Mouse (Mus musculus): Measurements from ENCODE around the gene Cyb561d1. TPM values are rescaled to one million over a fixed set of nuclear protein-coding genes. Genes with fewer than 3 reads are reported as not detected.
A peak's percentile ranks its signal among the peaks of the same experiment; 100 is the strongest.

The Cyb561d1 gene
- total and polyA plus RNA-seq, 3 experiments: 2.2 to 4.1 (median 2.6) TPM

- no peak for TF ChIP-seq HCFC1 (IDR thresholded peaks at IDR 0.05; ENCODE audit: low read depth, low read length)
- TF ChIP-seq EP300 (IDR thresholded peaks at IDR 0.05; ENCODE audit: low read length): no peak
- TF ChIP-seq ZC3H11A (IDR thresholded peaks at IDR 0.05; ENCODE audit: low read depth, low read length): no peak
- no peak for TF ChIP-seq JUND (conservative IDR thresholded peaks at IDR 0.05; ENCODE audit: low read depth, low read length)
- no peak for TF ChIP-seq CTCF (conservative IDR thresholded peaks at IDR 0.05 in 1 of 2, IDR thresholded peaks at IDR 0.05 in 1 of 2; ENCODE audit: low read depth in 2 of 2, low read length in 2 of 2)
- TF ChIP-seq MYC (IDR thresholded peaks at IDR 0.05; ENCODE audit: low read depth, low read length): no peak
- no peak for TF ChIP-seq ZNF384 (IDR thresholded peaks at IDR 0.05; ENCODE audit: low read depth, low read length)
- TF ChIP-seq ETS1 (conservative IDR thresholded peaks at IDR 0.05; ENCODE audit: low read depth, low read length): no peak
- TF ChIP-seq ZKSCAN1 (IDR thresholded peaks at IDR 0.05; ENCODE audit: borderline replicate concordance, low read depth, low read length): no peak
- in situ Hi-C loops (cut with MboI; ENCODE audit: low pct_ligation_motif_present, low pct_unique_long_range_greater_than_20kb, low sequenced_read_pairs) (no loop called here), dilution Hi-C loops (cut with MboI; ENCODE audit: extremely low pct_ligation_motif_present, extremely low pct_unique_long_range_greater_than_20kb, low sequenced_read_pairs) (no loop called here)
- peaks cover 3% of the 10 kb centered on the region for H3K9me3 ChIP-seq (replicated peaks; ENCODE audit: low read length)
- no peak overlapping the region for H3K27ac ChIP-seq (ENCODE audit: insufficient read depth, low read depth)
- no peak for DNase-seq (ENCODE audit: extremely low read depth)
- peaks cover 55% of the 10 kb centered on the region for H3K27me3 ChIP-seq (replicated peaks)
- H3K4me1 ChIP-seq (ENCODE audit: control insufficient read depth in 1 of 2, insufficient read depth in 2 of 2): no peaks in the 10 kb centered on the region
- no peak overlapping the region for H3K9ac ChIP-seq (ENCODE audit: insufficient read depth, low read depth)
- H3K4me2 ChIP-seq (ENCODE audit: insufficient read depth, low read depth, poor library complexity, severe bottlenecking): peak overlapping the region; percentile 56; the same call in 1 of the 2 replicates
- no peak overlapping the region for H3K4me3 ChIP-seq (replicated peaks in 1 of 3; ENCODE audit: low read depth in 2 of 3, low read length in 2 of 3, poor library complexity in 1 of 3)
- H3K79me2 ChIP-seq (replicated peaks; ENCODE audit: control insufficient read depth, extremely low read depth, insufficient read depth, poor library complexity, severe bottlenecking): no peaks in the 10 kb centered on the region
- no peaks in the 10 kb centered on the region for H3K36me3 ChIP-seq (replicated peaks in 1 of 2; ENCODE audit: control insufficient read depth in 1 of 2, insufficient read depth in 1 of 2, low read length in 1 of 2)
These were observed 24.9 kb upstream of the Cyb561d1 start for GRCm38 (mm10) chr3:108225711-108226557.

- Histone ChIP-seq H3K79me2 (replicated peaks; ENCODE audit: control insufficient read depth, extremely low read depth, insufficient read depth, poor library complexity, severe bottlenecking) (no peaks in the 10 kb centered on the region), H3K4me1 (ENCODE audit: control insufficient read depth in 1 of 2, insufficient read depth in 2 of 2) (no peaks in the 10 kb centered on the region), H3K4me3 (replicated peaks in 1 of 3; ENCODE audit: low read depth in 2 of 3, low read length in 2 of 3, poor library complexity in 1 of 3) (no peak overlapping the region), H3K9me3 (replicated peaks; ENCODE audit: low read length) (no peaks in the 10 kb centered on the region), H3K9ac (ENCODE audit: insufficient read depth, low read depth) (no peak overlapping the region), H3K27ac (ENCODE audit: insufficient read depth, low read depth) (no peak overlapping the region), H3K27me3 (replicated peaks) (peaks cover 91% of the 10 kb centered on the region), H3K4me2 (ENCODE audit: insufficient read depth, low read depth, poor library complexity, severe bottlenecking) (no peak overlapping the region), H3K36me3 (replicated peaks in 1 of 2; ENCODE audit: control insufficient read depth in 1 of 2, insufficient read depth in 1 of 2, low read length in 1 of 2) (no peaks in the 10 kb centered on the region)
- TF ChIP-seq HCFC1 (IDR thresholded peaks at IDR 0.05; ENCODE audit: low read depth, low read length) (no peak), MYC (IDR thresholded peaks at IDR 0.05; ENCODE audit: low read depth, low read length) (no peak), SIN3A (IDR thresholded peaks at IDR 0.05; ENCODE audit: low read length) (no peak), KAT2A (IDR thresholded peaks at IDR 0.05; ENCODE audit: insufficient replicate concordance, low read length) (no peak), NRF1 (IDR thresholded peaks at IDR 0.05; ENCODE audit: low read depth, low read length) (no peak), MEF2A (IDR thresholded peaks at IDR 0.05; ENCODE audit: borderline replicate concordance, low read depth, low read length) (no peak), MAZ (IDR thresholded peaks at IDR 0.05; ENCODE audit: low read depth, low read length) (no peak)
- in situ Hi-C loops (cut with MboI; ENCODE audit: low pct_ligation_motif_present, low pct_unique_long_range_greater_than_20kb, low sequenced_read_pairs) (no loop called here), dilution Hi-C loops (cut with MboI; ENCODE audit: extremely low pct_ligation_motif_present, extremely low pct_unique_long_range_greater_than_20kb, low sequenced_read_pairs) (no loop called here)
- no peak for DNase-seq (ENCODE audit: extremely low read depth)
These were observed 19.6 kb upstream of the Cyb561d1 start for GRCm38 (mm10) chr3:108220661-108221060.
